Mouse (Mus musculus) adrenal gland, adult (tissue): ENCODE measurements at regions not wholly inside any gene's neighbourhood (a gene's known extent, or its start where the extent isn't known, plus 50 kb on each side); places are given as distances from the start of the nearest gene placed in this dataset.

Experiments
- DNase-seq, 2 experiments: peaks; one replicate each; pipeline ENCODE4 v3.0.0; 2022 to 2023; ENCODE audit warnings: low spot score in 1 of 2; ENCODE audit not compliant: inconsistent age in 2 of 2

GRCm38 (mm10) chr13:79453227-79453626, 1253.7 kb upstream of the Nr2f1 start:
- no peak for DNase-seq

DNA sequence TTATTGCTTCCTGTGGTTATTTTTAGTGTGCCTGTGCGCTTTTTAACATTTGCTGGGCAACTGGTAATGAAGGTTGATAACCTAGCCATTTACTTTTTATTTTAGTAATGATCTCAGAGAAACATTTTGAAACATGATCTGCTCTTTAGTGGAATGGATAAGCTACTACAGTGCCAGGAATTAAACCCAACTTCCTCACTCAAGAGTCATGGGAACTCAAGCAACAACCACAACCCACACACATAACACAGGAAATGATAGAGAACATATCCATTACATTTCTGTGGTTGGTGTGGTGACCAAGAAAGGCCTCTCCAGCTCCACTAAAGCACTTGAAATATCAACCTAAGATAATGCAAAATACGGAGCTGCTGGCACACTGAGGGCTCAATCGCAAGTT, 1243.6 kb upstream of the Nr2f1 start:
- no peak for DNase-seq

- no peak for DNase-seq
Measured at GRCm38 (mm10) chr13:79442701-79443100, 1243.1 kb upstream of the Nr2f1 start.

GRCm38 (mm10) chr13:79431465-79431864, 1231.9 kb upstream of the Nr2f1 start:
- peak in 1 of 2 experiments; percentile 6 for DNase-seq

GRCm38 (mm10) chr13:79430987-79431386, 1231.4 kb upstream of the Nr2f1 start:
- DNase-seq: peak in 1 of 2 experiments; percentile 5

GRCm38 (mm10) chr13:79430562-79430961, 1231.0 kb upstream of the Nr2f1 start:
- no peak for DNase-seq

- no peak for DNase-seq
Measured at GRCm38 (mm10) chr13:79417841-79418240, 1218.3 kb upstream of the Nr2f1 start.

DNA sequence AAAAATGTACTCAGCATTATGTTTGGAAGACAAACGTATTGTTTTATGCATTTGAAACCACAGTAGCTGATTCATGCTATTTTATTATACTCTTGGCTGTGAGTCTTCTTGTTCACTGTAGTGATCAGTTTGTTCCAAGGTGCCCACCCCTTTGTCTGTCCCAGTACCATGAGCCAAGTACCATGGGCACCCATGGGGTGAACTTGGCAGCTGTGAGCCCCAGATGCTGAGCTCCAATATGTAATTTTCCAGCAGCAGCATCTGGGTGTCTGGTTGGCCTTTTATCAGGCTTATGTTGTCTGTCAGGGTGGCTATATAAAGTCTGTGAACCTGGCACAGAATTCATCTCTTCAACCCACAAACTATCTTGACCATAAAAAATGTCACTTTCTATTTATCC, 1200.5 kb upstream of the Nr2f1 start:
- DNase-seq: no peak

- no peak for DNase-seq
Measured at GRCm38 (mm10) chr13:79393938-79394337, 1194.4 kb upstream of the Nr2f1 start.

GRCm38 (mm10) chr13:79387928-79388327, 1188.4 kb upstream of the Nr2f1 start:
- no peak for DNase-seq

DNA sequence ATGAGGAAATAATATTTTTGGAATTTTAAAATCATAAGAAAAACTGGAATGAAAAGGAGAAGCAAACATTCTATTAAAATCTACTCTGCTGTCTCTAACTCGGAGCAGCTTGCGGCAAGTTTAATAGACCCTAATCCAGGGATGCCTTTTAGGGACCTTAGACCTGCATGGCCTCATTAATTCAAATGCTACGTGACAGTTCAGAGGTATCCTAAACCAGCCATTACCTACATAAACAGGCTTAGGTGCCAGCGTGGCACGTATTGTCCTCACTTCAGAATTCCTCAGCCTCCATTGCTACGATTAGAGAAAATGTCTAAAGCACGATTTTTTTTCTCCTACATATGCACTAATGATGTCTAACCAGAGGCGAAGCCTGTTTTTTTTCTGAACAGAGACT, 1141.9 kb upstream of the Nr2f1 start:
- DNase-seq: no peak

- no peak for DNase-seq
Measured at GRCm38 (mm10) chr13:79340459-79340858, 1140.9 kb upstream of the Nr2f1 start.

DNA sequence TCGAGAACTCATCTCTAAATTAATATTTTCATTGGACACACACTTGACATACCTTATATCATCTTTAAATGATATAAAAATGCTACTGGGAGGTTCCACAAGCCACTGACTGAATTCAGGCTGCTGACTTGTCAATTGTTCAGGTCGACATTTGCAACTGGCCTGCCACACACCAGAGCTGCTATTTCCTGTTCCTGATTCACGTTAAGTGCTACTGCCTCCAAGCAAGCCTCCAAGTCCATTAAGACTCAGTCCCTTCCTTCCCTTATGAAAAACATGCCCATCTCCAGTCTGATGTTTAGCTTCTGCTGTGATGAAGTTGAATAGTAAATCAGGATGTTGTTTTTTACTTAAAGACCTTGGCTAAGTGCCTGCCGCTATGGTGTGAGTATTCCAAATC, 1140.2 kb upstream of the Nr2f1 start:
- DNase-seq: no peak

DNA sequence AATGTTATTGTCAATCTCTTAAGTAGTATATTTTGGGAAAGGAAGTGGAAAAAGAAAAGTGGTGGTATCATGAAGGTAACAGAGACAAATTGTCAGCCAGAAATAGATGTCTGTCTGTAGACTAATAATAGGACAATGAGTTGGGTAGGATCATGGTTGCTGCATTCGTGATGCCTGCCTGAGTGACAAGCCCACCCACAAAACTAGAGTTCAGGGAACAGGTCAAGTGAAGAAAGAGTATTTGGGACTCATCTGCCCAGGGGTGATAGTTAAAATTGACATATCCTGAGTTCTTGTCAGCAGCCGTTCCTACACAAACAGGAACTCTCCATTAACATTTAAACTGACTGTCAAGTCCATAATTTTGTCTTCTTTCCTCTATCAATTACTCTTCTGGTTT, 1120.6 kb upstream of the Nr2f1 start:
- no peak for DNase-seq

DNA sequence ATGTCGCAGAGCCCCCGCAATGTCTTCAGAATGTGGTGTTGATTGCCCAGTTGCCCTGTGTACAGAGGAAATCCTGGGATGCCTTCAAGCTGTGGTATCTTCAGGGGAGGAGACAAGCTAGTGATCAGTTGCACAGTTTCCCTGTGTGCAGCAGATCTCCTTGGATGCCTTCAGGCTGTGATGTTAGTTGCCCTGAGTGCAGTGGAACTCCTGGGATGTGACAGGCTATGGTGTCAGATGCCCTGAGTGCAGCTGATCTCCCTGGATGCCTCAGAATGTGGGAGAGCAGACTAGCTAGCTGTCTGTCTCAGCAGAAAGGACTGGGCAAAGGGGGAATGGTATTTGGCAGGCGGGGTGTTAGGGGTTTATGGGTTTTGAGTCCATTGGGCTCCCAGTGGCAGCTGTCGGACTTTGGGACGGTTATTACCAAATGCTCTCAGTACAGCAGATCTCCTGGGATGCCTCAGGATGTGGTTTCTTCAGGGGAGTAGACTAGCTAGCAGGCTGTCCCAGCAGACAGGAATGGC, 1110.1 kb upstream of the Nr2f1 start:
- no peak for DNase-seq

DNA sequence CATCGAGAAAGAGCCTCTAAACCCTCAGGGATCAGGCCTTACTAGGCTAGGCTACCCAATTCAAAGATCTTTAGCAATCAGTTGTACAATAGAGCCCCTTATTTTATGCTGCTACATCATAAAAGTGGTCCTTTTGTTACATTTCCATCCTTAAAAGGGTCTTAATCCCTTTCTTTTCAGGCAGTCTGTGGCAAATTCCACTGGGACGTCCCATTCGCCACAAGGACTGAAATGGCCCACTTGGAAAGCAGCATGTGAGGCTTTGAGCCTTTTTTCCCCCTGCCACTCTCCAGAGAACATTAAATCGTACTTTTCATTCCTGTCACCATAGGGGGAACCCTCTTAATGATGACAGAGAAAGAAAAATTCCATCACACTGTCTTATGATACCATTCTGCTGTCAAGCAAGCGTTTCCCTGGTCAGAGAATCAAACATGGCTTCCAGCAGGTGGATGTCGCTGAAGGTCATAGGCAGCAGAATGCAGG, 1097.7 kb upstream of the Nr2f1 start:
- no peak for DNase-seq

- DNase-seq: no peak
Measured at GRCm38 (mm10) chr13:79288022-79288421, 1088.5 kb upstream of the Nr2f1 start.

GRCm38 (mm10) chr13:79286181-79286580, 1086.6 kb upstream of the Nr2f1 start:
- DNase-seq: no peak

- DNase-seq: peak; percentile 4 to 46
Measured at GRCm38 (mm10) chr13:79285478-79285877, 1085.9 kb upstream of the Nr2f1 start.

GRCm38 (mm10) chr13:79277714-79278113, 1078.2 kb upstream of the Nr2f1 start:
- no peak for DNase-seq

- no peak for DNase-seq
Measured at GRCm38 (mm10) chr13:79277313-79277712, 1077.8 kb upstream of the Nr2f1 start.

GRCm38 (mm10) chr13:79255362-79255761, 1055.8 kb upstream of the Nr2f1 start:
- DNase-seq: no peak

DNA sequence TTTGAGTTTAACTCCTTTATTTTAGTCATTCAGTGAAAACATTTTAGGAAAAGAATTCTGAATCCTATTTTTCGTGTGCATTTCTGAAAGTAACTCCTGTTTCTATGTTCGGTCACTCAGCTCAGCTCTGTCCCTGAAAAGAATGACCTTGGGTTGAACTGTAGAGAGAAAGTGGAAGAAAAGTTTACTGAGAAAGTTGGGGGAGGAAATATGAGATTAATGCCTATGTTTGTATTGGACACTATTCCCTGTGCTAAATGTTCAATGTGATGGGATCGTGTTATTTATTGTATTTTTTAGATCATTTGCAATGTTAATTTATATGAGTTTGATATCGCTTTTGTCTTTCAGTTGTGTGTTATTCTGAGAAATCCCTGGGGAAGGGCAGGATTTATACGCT, 1052.8 kb upstream of the Nr2f1 start:
- no peak for DNase-seq

- DNase-seq: no peak
Measured at GRCm38 (mm10) chr13:79251269-79251668, 1051.7 kb upstream of the Nr2f1 start.
